Mouse (Mus musculus): Measurements from ENCODE around the gene Tmem17.

The Tmem17 gene

DNA sequence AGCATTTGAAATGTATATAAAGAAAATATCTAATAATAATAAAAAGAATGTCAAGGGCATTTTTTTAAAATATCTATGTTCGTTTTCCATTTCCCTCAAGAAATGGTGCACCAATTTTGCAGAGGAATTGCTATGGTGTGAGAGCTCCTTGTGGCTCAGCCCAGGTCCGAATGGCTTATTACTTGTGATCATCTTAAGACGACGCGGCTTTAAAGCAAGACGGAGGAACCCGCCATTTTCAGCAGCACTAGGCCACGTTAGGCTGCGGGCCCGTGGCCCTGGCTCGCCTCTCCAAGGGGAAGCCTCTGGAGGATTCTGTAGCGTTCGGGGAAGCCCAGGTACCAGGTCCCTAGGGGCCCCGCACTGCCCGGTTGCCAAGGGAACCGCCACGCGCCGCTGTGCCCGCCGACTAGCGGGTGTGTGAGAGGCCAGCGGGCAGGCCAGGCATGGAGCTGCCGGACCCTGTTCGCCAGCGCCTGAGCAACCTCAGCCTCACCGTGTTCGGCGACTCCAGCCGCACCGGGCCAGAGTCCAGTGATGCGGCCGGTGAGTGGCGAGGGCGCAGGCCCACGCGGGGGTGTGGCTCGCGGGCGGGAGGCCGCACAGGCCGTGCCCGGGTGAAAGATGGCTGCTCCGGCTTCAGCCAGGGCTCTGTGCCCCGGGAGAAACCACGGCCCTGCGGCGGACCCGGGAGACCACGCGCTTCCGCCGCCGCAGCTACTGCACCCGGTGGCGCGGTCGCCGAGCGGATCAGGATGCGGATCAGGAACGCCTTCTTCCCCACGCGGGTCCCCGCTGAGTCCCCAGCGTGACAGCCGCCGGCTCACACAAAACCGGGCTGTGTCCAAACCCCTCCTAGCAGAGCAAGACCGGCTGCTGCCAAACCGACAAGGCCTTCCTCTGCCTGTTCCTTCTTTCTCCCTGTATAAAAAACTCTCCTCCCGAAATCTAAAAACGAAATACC lies at the start of gene Tmem17:
TSS of gene Tmem17 (plus strand) at position 51 of the 964 bp plus-strand sequence.
- in situ Hi-C loops (cut with MseI, MboI) = no loop called here

DNA sequence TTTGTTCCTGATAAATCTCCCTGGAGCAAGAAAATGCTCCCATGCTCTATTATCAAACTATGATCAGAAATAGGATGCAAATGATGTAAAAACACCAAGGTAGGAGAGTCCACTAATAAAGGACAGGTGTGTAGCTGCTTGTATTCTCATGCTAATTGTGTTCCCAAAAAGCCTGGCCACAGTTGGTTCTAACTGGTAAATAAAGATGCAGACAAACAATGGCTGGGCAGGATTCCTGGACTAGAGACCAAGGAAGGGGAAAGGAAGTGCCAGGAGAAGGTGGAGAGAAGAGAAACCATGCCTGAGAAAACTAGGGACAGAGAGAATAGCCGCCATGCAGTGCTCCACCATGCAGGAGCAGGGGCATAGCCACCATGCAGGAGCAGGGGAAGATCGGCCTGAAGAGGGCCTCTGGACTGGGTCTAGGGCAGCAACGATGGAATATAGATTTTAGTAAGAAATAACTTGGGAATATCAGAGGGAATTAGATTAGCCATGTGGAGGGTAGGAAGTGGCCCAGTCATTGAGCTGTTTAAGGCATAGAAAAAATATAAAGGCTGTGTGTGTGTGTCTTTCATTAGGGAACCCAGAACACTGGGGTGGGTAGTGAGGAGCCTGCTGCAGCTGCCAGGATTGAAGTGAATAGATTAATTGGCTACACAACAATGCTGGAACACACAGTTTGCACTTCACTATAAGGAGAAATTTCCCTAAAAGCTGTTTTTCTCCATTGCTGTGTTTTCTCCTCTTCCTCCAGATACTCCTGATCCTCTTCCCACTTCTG lies 31.9 kb upstream of the Tmem17 start:
- in situ Hi-C loops (cut with MseI, MboI) = no loop called here

DNA sequence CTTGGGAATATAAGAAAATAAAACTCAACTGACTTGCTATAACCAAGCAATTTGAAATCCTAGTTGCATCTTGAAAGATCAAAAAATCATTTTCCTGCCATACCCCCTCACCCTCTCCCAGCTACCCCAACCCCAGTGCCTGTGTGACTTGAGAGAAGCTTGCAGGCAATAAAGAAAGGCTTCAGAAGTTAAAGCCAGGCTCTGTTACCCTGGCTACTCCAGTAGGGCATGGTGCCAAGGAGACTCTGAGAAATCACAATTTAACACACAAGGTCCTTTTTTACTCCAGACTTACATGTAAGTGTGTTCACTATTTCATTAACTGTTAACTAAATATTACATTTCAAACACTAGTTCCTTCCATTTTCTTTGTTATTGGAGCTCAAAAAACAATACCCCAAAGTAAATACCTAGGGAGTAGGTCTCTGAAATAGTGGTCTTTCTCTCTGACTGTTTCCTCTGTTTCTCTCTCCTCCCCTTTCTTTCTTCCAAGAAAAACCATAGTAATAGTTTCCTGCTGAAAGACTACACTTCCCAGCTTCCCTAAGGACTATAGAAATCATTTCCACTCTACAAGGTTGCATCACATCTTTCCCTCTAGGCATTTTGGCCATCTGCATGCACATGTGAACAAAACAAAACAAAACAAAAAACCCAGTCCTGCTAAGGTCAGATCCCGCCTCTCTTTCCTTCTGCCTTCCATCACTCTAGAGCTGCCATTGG lies 30.1 kb upstream of the Tmem17 start:
- in situ Hi-C loops (cut with MseI, MboI) = no loop called here

DNA sequence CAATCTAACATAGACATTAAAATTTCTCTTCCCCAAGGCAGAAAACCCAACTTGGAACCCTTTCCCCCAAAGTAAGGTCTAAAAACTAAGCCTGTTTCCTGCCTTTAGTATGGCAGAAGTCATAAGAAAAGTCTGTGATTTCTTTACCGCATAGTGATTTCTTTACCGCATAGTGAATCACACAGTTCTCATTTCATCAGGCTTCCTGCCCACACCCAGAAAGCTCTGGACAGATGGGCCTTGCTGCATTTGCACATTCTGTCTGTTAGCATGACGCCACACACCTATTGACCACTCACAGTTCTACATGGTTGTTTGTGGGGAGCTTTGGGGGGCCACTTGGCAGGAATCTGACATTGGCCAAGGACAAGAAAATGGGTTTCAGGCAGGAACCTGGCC lies 29.5 kb upstream of the Tmem17 start:
- in situ Hi-C loops (cut with MseI, MboI) = no loop called here

DNA sequence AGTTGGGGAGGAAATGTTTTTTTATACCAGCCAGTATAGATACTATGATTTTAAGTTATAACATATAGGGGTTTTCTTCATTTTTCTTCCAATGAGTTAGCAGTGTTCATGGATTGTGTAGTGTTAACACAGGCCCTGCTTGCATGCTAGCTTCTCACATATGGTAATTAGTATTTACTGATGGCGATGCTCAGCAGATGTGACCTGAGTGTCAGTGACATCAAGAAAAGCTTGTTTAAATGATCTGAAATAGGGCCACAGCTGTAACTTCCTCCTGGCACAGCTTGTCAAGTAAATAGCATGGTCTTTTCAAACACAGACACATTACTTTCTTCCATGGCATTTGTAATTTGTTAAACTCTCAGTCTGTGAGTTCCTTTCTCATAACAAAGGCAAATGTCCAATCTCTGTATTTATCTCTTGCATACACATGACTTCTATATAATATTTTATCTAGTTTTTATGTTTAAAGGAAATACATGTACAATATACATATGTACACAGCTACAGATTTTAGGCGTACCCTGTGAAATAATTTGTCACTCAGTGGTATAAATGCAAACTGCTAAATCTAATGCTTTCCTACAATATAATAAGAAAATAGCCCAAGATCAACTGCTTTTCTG lies 18.1 kb upstream of the Tmem17 start:
- in situ Hi-C loops (cut with MseI, MboI) = no loop called here

DNA sequence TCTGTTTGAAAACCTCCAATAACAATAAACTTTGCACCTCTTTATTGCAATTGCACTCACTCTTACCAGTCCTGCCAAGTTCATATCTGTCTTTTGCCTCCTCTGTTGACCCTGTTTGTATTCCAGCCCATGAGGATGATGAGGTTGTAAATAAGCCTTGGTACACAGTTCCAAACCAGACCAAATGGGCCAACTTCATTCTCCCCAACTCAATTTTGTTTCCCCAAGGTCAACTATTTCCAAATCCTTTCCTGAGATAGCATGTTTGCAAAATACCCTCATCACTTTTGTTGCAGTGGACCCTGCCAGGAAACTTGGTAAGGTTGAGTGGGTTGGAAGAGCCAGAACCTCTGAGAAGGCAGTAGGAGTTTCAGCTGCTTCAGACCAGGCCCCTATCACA lies 16.9 kb upstream of the Tmem17 start:
- in situ Hi-C loops (cut with MseI, MboI) = no loop called here

DNA sequence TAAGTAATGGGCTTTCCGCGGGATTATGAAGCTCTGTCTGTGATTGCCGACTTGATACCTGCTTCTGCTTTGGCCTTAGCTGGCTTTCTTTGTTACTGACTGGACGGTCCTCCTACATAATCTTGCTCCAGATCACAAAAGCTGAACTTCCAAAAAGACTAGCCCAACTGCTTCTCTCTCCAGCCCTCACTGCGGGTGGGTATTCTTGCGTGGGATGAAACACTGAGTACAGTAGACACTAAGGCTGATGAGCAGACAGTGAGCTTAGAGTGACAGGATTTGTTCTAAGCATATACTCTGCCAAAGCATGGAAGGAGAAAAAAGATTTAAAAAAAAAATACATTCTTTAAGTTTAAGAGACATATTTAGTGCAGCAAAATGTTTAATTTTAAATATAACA lies 12.5 kb upstream of the Tmem17 start:
- in situ Hi-C loops (cut with MseI, MboI) = no loop called here

DNA sequence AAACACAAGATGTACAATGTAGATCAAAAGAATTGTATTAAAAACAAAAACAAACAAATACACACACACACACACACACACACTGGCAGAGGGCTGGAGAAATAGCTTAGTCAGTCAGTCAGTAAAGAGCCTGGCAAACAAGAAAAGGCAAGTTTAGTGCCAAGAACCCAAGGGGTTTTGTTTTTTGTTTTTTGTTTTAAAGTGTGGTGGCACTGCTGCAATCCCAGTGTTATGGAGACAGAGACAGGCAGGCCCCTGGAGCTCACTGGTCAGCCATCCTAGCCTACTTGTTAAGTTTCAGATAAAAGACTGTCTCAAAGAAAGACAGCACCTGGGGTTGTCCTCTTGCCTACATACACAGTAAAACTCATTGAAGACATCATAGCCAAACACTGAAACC lies 12.0 kb upstream of the Tmem17 start:
- in situ Hi-C loops (cut with MseI, MboI) = no loop called here

DNA sequence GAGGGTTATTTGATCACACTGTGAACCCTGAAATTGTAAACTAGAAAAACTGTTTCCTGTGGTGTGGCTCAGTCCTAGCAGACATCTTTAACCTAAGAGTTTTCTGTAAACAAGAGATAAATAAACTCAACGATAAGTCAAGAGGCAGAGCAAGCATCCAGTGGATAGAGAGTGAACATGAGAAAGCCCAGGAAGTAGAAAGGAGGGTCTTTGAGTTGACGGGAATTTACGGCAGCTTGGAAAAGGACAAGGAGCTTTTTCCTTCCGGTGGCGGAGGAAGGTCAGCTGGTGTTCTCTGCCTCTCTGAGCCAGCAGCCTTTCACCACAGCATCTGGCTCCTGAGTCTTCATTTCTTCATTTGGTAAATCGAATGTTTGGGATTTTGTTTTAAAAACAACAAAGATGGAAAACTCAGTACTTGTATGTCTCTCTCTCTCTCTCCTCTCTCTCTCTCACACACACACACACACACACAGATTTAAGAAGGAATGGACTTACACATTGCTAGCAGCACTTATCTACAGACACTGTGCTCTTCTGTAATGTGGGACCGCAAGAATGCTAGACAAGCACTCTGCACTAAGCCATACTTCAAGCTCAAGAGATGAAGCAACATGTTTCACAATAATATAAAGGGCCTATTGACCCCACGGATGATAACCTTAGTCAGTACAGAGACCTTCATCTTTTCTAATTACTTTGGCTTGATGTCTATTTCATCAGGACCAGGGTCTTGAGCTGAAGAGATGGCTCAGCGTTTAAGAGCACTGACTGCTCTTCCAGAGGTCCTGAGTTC lies 10.9 kb upstream of the Tmem17 start:
- in situ Hi-C loops (cut with MseI, MboI) = no loop called here

DNA sequence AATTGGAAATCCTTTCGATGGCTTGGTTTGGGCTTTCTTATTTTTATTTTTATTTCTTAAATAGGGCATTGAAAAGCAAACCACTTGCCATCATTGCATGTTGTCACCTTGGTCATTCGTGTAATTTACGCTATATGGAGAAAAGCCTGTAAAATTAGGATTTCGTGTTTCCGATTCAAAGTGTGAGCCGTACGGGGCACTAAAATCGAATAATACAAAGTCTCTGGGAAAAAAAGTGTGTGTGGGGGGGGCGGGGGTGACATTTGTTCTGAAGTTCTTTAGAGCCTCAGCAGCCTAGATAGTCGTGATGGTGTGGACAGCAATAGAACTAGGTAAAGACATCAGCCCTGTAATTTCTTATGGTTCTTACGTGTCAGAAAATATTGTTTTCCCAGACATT lies 1.2 kb downstream of the Tmem17 start:
- in situ Hi-C loops (cut with MseI, MboI) = no loop called here

DNA sequence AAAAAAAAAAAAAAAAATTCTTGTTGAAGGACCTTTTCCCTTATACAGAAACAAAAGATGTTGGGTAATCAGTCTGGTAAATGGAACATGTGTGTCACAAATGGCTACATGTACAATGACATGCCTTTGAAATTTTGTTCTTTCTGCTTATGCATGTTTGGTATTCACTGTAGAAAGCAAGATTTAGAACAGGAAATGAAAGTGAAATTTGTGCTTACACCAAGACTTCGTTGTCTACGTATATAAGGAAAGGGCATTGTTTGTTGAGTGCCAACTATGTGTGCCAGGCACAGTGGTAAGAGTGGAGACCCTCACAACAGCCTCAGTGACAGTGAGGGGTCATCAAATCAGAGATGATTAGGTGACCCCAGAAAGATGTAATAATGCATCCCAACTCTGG lies 3.2 kb downstream of the Tmem17 start:
- in situ Hi-C loops (cut with MseI, MboI) = no loop called here

DNA sequence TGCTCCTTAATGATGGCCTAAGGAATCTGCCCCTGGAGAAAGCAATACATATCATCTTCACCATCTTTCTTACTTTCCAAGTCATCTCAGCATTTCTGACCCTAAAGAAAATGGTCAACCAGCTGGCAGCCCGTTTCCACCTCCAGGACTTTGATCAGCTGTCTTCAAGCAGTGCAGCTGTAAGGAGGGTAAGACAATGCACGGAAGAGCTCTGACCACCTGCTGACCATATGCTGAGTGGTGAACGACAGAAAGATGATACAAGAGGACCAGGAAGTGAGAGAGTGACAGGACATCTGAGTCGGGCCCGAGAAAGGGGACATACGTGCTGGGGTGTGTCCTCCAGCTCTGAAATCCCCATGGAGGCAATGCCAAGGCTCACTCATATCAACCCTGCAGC lies 6.6 kb downstream of the Tmem17 start:
- in situ Hi-C loops (cut with MseI, MboI) = no loop called here

DNA sequence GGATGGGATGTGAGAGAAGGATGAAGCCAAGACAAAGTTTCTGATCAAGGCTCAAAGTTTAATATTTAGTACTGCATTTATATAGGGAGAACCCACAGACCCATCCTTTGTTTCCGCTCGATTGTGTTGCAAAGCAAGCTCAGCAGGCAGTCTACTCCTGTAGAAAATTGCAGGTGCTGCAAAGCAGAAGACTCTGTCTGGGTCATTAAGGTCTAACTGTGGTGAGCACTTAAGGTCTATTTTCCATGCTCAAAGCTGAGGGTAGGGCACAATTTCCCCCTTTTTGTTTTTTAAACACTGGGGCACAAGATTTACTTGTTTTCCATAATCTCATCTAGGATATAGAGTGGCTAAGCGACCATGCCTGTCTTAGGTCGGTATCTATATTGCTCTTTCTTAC lies 8.4 kb downstream of the Tmem17 start:
- in situ Hi-C loops (cut with MseI, MboI) = no loop called here

DNA sequence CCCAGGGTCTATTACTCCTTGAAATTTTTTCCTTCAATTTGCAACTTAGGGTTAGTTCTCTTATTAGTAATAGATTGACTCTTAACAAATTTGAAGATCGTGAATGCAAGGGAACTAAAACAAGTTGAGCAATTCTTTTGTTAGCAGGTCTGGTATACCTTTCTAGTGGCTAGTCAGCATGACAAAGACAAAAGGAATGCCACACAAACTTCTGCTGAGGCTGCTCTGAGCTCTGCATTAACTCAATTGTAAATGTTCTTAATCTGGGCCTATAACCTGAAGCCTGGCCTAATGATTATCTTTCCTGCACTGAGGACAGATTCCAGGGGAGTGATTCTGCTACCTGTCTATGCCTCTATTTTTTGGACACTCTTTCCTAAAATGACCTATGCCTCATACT lies 12.7 kb downstream of the Tmem17 start:
- in situ Hi-C loops (cut with MseI, MboI) = no loop called here

DNA sequence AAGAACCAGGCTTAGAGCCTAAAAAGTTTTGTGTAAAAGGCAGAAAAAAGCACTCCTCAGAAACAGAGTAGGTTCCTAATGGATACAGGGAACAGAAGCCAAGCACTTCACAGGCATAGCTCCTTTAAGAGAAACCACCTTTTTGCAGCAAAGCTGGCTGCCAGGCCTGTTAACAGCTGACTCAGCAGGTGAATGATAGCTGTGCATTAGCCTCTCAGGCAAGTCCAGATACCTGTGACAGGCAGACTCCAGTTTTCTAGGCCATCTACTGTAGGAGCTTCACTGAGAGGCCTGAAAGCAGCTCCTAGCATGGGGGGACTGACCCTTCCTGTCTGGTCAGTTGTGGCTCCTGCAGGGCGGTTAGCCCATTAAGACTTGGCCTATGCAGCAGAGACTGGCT lies 28.7 kb downstream of the Tmem17 start:
- in situ Hi-C loops (cut with MseI, MboI) = no loop called here

DNA sequence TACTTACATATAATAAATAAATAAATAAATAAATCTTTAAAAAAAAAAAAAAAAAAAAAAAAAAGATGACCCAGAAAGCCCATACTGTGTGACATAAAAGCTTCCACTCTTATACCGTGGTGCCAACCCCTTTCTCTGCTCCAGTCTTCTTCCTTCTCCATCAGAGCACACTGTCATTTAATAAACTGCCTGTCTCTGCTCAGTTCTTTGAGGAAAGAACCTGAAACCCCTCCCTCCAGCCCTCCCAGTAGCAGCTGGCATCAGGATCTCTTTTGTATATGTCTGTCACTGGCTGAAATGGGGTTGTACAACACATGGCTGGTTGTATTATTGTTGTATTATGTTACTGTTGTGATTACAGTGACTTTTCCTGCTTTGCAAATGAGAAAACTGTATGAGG lies 48.2 kb downstream of the Tmem17 start:
- in situ Hi-C loops (cut with MseI, MboI) = no loop called here

DNA sequence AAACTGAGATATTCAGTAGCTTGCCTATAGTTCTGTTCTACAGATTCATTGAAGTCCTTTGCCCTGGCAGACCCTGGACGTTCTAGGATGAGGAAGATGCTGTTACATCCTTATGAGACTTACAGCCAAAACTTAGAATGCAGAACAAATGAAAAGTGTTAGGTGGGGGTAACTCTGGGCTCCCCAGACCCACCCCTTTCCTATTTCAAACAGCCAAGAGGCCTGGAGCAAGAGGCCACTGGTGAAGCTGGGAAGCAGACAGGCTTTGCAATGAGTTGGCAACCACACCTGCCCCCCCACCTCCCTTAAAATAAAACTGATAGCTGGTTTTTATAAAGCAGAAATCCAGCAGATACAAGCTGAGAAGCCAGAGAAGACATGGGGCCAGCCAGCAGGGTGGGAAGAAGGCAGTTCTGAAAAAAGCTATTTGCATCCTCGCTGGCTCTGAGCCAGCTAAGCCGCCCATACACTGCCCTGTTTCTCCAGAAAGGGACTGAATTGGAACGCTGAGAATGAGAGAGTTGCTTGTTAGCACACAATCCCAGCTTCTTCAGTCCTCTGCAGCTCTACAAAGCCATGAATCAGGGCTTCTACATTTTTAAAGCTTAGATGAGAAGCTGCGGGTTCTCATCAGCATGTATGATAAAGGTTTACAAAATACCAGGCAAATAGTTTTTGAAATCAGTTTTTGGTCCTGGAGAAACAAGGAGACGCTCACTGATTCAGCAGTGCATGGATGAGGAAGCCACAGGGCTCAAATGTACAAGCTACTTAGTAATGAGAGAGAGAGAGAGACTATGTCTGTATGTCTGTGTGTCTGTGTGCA lies 48.8 kb downstream of the Tmem17 start:
- in situ Hi-C loops (cut with MseI, MboI) = no loop called here

DNA sequence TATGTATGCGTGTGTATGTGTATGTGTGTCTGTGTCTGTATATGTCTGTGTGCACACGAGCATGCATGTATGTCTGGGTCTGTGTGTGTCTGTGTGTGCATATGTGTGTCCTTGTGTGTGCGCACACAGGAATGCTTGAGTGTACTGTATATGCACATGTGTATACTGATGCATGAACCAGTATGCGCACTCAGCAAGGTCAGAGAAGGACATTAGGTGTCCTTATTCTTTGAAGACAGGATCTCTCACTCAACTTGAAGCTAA lies 49.4 kb downstream of the Tmem17 start:
- in situ Hi-C loops (cut with MseI, MboI) = no loop called here

DNA sequence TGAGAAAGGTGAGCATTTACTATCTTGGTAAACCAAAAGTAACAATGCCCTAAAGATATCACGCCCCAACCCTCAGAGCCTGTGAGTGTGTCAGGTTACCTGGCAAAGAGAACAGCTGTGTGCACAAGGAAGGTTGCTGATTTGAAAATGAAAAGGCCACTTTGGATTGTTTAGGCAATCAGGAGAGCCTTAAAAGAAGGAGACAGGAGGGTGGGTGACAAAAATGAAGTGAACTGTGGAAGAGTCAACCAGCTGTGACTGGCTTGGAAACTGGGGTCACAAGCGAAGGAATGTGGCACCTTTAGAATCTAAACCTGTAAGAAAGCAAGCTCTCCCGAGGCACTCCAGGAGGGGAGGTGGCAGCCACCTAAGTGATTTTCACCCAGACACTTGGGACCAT lies 51.8 kb downstream of the Tmem17 start:
- in situ Hi-C loops (cut with MseI, MboI) = no loop called here

DNA sequence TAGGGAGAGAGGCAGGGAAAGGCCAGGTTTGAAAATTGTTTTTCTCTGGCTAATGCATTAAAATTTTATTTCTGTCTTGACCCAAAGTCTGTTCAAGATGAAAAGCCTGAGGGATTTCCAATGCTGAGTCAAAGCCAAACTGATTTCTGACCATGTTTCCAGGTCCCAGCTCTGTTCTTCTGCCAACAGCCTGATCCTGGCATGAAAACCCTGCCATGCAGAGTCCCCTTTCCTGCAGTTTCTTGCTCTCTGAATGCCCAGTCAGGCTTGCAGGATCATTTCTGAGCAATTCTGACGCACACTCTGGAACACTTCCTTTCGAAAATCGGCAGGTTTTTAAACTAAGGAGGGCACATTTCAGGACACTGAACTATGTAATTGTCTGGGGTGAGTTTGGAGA lies 52.8 kb downstream of the Tmem17 start:
- in situ Hi-C loops (cut with MseI, MboI) = no loop called here
